Mouse (Mus musculus): ENCODE data around the gene Mpzl1. TPM values are rescaled to one million over a fixed set of nuclear protein-coding genes. Genes with fewer than 3 reads are reported as not detected.
A peak's percentile ranks its signal among the peaks of the same experiment; 100 is the strongest.

Gene Mpzl1
- polyA plus RNA-seq, 1 experiment from 2014 or later, result 155 TPM

- ATAC-seq (ENCODE audit: low read depth), result peak; percentile 83; the same call in 1 of the 2 replicates
- Histone ChIP-seq H3K4me2 (ENCODE audit: low read depth, low read length) (no peak overlapping the region), H3K4me1 (ENCODE audit: control insufficient read depth, insufficient read depth, low read length) (no peaks in the 10 kb centered on the region), H3K27me3 (ENCODE audit: control insufficient read depth, insufficient read depth, low read length) (no peaks in the 10 kb centered on the region), H3K9ac (replicated peaks; ENCODE audit: low read depth, low read length) (no peak overlapping the region), H3K27ac (ENCODE audit: low read depth, low read length) (no peak overlapping the region), H3K9me3 (ENCODE audit: control insufficient read depth, low read length) (no peaks in the 10 kb centered on the region), H3K4me3 (ENCODE audit: low read depth, low read length) (no peak overlapping the region), H3K36me3 (ENCODE audit: control insufficient read depth, insufficient read depth, low read length) (no peaks in the 10 kb centered on the region)
- 33% methylated on average over 12 of the region's 12 CpGs for WGBS
Observed at GRCm38 (mm10) chr1:165583529-165584184, 50.7 kb downstream of the Mpzl1 start.

- 96% methylated on average over 3 of the region's 3 CpGs for WGBS
Observed at GRCm38 (mm10) chr1:165581255-165581654, 53.1 kb downstream of the Mpzl1 start.

GRCm38 (mm10) chr1:165579332-165579731 is 55.0 kb downstream of the Mpzl1 start:
- H3K27ac ChIP-seq (ENCODE audit: low read depth, low read length), result no peak overlapping the region
- H3K4me1 ChIP-seq (ENCODE audit: control insufficient read depth, insufficient read depth, low read length), result no peaks in the 10 kb centered on the region
- no peak overlapping the region for H3K9ac ChIP-seq (replicated peaks; ENCODE audit: low read depth, low read length)
- 55% methylated on average over 5 of the region's 5 CpGs for WGBS
- H3K9me3 ChIP-seq (ENCODE audit: control insufficient read depth, low read length), result no peaks in the 10 kb centered on the region
- no peak overlapping the region for H3K4me2 ChIP-seq (ENCODE audit: low read depth, low read length)
- H3K4me3 ChIP-seq (ENCODE audit: low read depth, low read length), result no peak overlapping the region
- no peak for ATAC-seq (ENCODE audit: low read depth)
- no peaks in the 10 kb centered on the region for H3K27me3 ChIP-seq (ENCODE audit: control insufficient read depth, insufficient read depth, low read length)
- no peaks in the 10 kb centered on the region for H3K36me3 ChIP-seq (ENCODE audit: control insufficient read depth, insufficient read depth, low read length)

More at GRCm38 (mm10) chr1:165581255-165581654, 53.1 kb downstream of the Mpzl1 start:
- H3K27ac ChIP-seq (ENCODE audit: low read depth, low read length), result no peak overlapping the region
- H3K9ac ChIP-seq (replicated peaks; ENCODE audit: low read depth, low read length), result no peak overlapping the region
- H3K9me3 ChIP-seq (ENCODE audit: control insufficient read depth, low read length), result no peaks in the 10 kb centered on the region
- no peaks in the 10 kb centered on the region for H3K4me1 ChIP-seq (ENCODE audit: control insufficient read depth, insufficient read depth, low read length)
- H3K36me3 ChIP-seq (ENCODE audit: control insufficient read depth, insufficient read depth, low read length), result no peaks in the 10 kb centered on the region
- no peaks in the 10 kb centered on the region for H3K27me3 ChIP-seq (ENCODE audit: control insufficient read depth, insufficient read depth, low read length)
- no peak for ATAC-seq (ENCODE audit: low read depth)
- H3K4me2 ChIP-seq (ENCODE audit: low read depth, low read length), result no peak overlapping the region
- no peak overlapping the region for H3K4me3 ChIP-seq (ENCODE audit: low read depth, low read length)

GRCm38 (mm10) chr1:165576459-165577112 is 57.8 kb downstream of the Mpzl1 start:
- Histone ChIP-seq H3K9ac (replicated peaks; ENCODE audit: low read depth, low read length) (no peak overlapping the region), H3K4me1 (ENCODE audit: control insufficient read depth, insufficient read depth, low read length) (no peaks in the 10 kb centered on the region), H3K27me3 (ENCODE audit: control insufficient read depth, insufficient read depth, low read length) (no peaks in the 10 kb centered on the region), H3K9me3 (ENCODE audit: control insufficient read depth, low read length) (no peaks in the 10 kb centered on the region), H3K36me3 (ENCODE audit: control insufficient read depth, insufficient read depth, low read length) (no peaks in the 10 kb centered on the region), H3K4me2 (ENCODE audit: low read depth, low read length) (no peak overlapping the region), H3K27ac (ENCODE audit: low read depth, low read length) (no peak overlapping the region), H3K4me3 (ENCODE audit: low read depth, low read length) (no peak overlapping the region)
- 83% methylated on average over 9 of the region's 9 CpGs for WGBS
- ATAC-seq (ENCODE audit: low read depth), result no peak

- Histone ChIP-seq H3K4me3 (ENCODE audit: low read depth, low read length) (no peak overlapping the region), H3K4me1 (ENCODE audit: control insufficient read depth, insufficient read depth, low read length) (no peaks in the 10 kb centered on the region), H3K27me3 (ENCODE audit: control insufficient read depth, insufficient read depth, low read length) (no peaks in the 10 kb centered on the region), H3K36me3 (ENCODE audit: control insufficient read depth, insufficient read depth, low read length) (no peaks in the 10 kb centered on the region), H3K27ac (ENCODE audit: low read depth, low read length) (no peak overlapping the region), H3K9me3 (ENCODE audit: control insufficient read depth, low read length) (no peaks in the 10 kb centered on the region), H3K4me2 (ENCODE audit: low read depth, low read length) (no peak overlapping the region), H3K9ac (replicated peaks; ENCODE audit: low read depth, low read length) (no peak overlapping the region)
- 78% methylated on average over 4 of the region's 4 CpGs for WGBS
- no peak for ATAC-seq (ENCODE audit: low read depth)
Observed at GRCm38 (mm10) chr1:165576005-165576404, 58.3 kb downstream of the Mpzl1 start.

GRCm38 (mm10) chr1:165567466-165567865 is 66.9 kb downstream of the Mpzl1 start:
- Histone ChIP-seq H3K4me1 (ENCODE audit: control insufficient read depth, insufficient read depth, low read length) (no peaks in the 10 kb centered on the region), H3K4me3 (ENCODE audit: low read depth, low read length) (no peak overlapping the region), H3K27me3 (ENCODE audit: control insufficient read depth, insufficient read depth, low read length) (no peaks in the 10 kb centered on the region), H3K9me3 (ENCODE audit: control insufficient read depth, low read length) (no peaks in the 10 kb centered on the region), H3K9ac (replicated peaks; ENCODE audit: low read depth, low read length) (no peak overlapping the region), H3K4me2 (ENCODE audit: low read depth, low read length) (no peak overlapping the region), H3K27ac (ENCODE audit: low read depth, low read length) (no peak overlapping the region), H3K36me3 (ENCODE audit: control insufficient read depth, insufficient read depth, low read length) (no peaks in the 10 kb centered on the region)
- ATAC-seq (ENCODE audit: low read depth), result no peak
- WGBS, result 82% methylated on average over 7 of the region's 7 CpGs

- 93% methylated on average over 4 of the region's 4 CpGs for WGBS
- H3K27ac ChIP-seq (ENCODE audit: low read depth, low read length), result no peak overlapping the region
Observed at GRCm38 (mm10) chr1:165565283-165565682, 69.1 kb downstream of the Mpzl1 start.

GRCm38 (mm10) chr1:165559073-165559472 is 75.3 kb downstream of the Mpzl1 start:
- no peak overlapping the region for H3K9ac ChIP-seq (replicated peaks; ENCODE audit: low read depth, low read length)
- 93% methylated on average over 9 of the region's 9 CpGs for WGBS
- H3K36me3 ChIP-seq (ENCODE audit: control insufficient read depth, insufficient read depth, low read length), result no peaks in the 10 kb centered on the region
- H3K27ac ChIP-seq (ENCODE audit: low read depth, low read length), result no peak overlapping the region
- no peak for ATAC-seq (ENCODE audit: low read depth)
- no peaks in the 10 kb centered on the region for H3K9me3 ChIP-seq (ENCODE audit: control insufficient read depth, low read length)
- no peaks in the 10 kb centered on the region for H3K27me3 ChIP-seq (ENCODE audit: control insufficient read depth, insufficient read depth, low read length)
- no peak overlapping the region for H3K4me3 ChIP-seq (ENCODE audit: low read depth, low read length)
- H3K4me2 ChIP-seq (ENCODE audit: low read depth, low read length), result no peak overlapping the region
- no peaks in the 10 kb centered on the region for H3K4me1 ChIP-seq (ENCODE audit: control insufficient read depth, insufficient read depth, low read length)

More at GRCm38 (mm10) chr1:165565283-165565682, 69.1 kb downstream of the Mpzl1 start:
- Histone ChIP-seq H3K4me1 (ENCODE audit: control insufficient read depth, insufficient read depth, low read length) (no peaks in the 10 kb centered on the region), H3K9me3 (ENCODE audit: control insufficient read depth, low read length) (no peaks in the 10 kb centered on the region), H3K36me3 (ENCODE audit: control insufficient read depth, insufficient read depth, low read length) (no peaks in the 10 kb centered on the region), H3K4me3 (ENCODE audit: low read depth, low read length) (no peak overlapping the region), H3K27me3 (ENCODE audit: control insufficient read depth, insufficient read depth, low read length) (no peaks in the 10 kb centered on the region), H3K9ac (replicated peaks; ENCODE audit: low read depth, low read length) (no peak overlapping the region), H3K4me2 (ENCODE audit: low read depth, low read length) (no peak overlapping the region)
- no peak for ATAC-seq (ENCODE audit: low read depth)

- no peak overlapping the region for H3K4me2 ChIP-seq (ENCODE audit: low read depth, low read length)
- H3K27me3 ChIP-seq (ENCODE audit: control insufficient read depth, insufficient read depth, low read length), result no peaks in the 10 kb centered on the region
- H3K4me3 ChIP-seq (ENCODE audit: low read depth, low read length), result no peak overlapping the region
- H3K27ac ChIP-seq (ENCODE audit: low read depth, low read length), result no peak overlapping the region
- ATAC-seq (ENCODE audit: low read depth), result no peak
- H3K9ac ChIP-seq (replicated peaks; ENCODE audit: low read depth, low read length), result no peak overlapping the region
- no peaks in the 10 kb centered on the region for H3K36me3 ChIP-seq (ENCODE audit: control insufficient read depth, insufficient read depth, low read length)
- H3K9me3 ChIP-seq (ENCODE audit: control insufficient read depth, low read length), result no peaks in the 10 kb centered on the region
- 67% methylated on average over 2 of the region's 2 CpGs for WGBS
- H3K4me1 ChIP-seq (ENCODE audit: control insufficient read depth, insufficient read depth, low read length), result no peaks in the 10 kb centered on the region
Observed at GRCm38 (mm10) chr1:165556711-165557110, 77.6 kb downstream of the Mpzl1 start.
